Mouse (Mus musculus) cerebellum, adult 2 months (tissue): ENCODE data around the gene Gda. TPM values are rescaled to one million over a fixed set of nuclear protein-coding genes. Genes with fewer than 3 reads are reported as not detected.

Source experiments
- DNase-seq, 2 experiments: peaks; one replicate each; pipeline ENCODE4 v3.0.0; 2021
- H3K27ac ChIP-seq: fragments of 200-500 bp; 2 replicates; pipeline ENCODE4 v1.5.1; 2012; ENCODE audit warnings: low read length, control low read depth, inconsistent platforms; ENCODE audit not compliant: insufficient read depth
- H3K27me3 ChIP-seq: fragments of 200-500 bp; 2 replicates; pipeline ENCODE4 v1.6.1; 2012; ENCODE audit warnings: inconsistent platforms, mild to moderate bottlenecking, low read length, moderate library complexity; ENCODE audit not compliant: control insufficient read depth, insufficient read depth
- H3K4me1 ChIP-seq: fragments of 200-500 bp; 2 replicates; pipeline ENCODE4 v1.6.1; 2011; ENCODE audit warnings: low read length; ENCODE audit not compliant: control insufficient read depth, insufficient read depth
- H3K4me3 ChIP-seq: fragments of 200-500 bp; replicated peaks from 2 replicates; pipeline ENCODE3; 2011; ENCODE audit warnings: mild to moderate bottlenecking, low read depth, low read length, control low read depth; ENCODE audit not compliant: insufficient read depth
- CTCF ChIP-seq: fragments of 200-500 bp; IDR thresholded peaks from 2 replicates; pipeline ENCODE4 v1.5.1; 2011; ENCODE audit warnings: low read depth, mild to moderate bottlenecking, control low read depth, low read length, moderate library complexity, borderline replicate concordance; ENCODE audit not compliant: insufficient read depth
- POLR2A ChIP-seq: fragments of 200-500 bp; IDR thresholded peaks from 2 replicates; pipeline ENCODE4 v1.6.1; 2011; ENCODE audit warnings: low read length, control low read depth, borderline replicate concordance; ENCODE audit not compliant: insufficient read depth
- WGBS: fragments of 180-500 bp; shearing (Covaris S2); methylation state at CpG from one replicate; pipeline ENCODE4 v1.1.7; 2018; 5-methylcytosine and 5-hydroxymethylcytosine counted together
- polyA plus RNA-seq: library from polyadenylated mRNA; depleted of rRNA; stranded (reverse); fragments of >200 nt; gene quantifications from 2 replicates; pipeline ENCODE4 v1.2.3, GENCODE M21; 2012

Gda gene
- polyA plus RNA-seq, 1 experiment = 1.3 TPM

GRCm38 (mm10) chr19:21493807-21494521 is 20.7 kb upstream of the Gda start:
- 90% methylated on average over 10 of the region's 10 CpGs for WGBS
- Histone ChIP-seq H3K27me3 (no peaks in the 10 kb centered on the region), H3K4me3 (no peak overlapping the region), H3K4me1 (no peaks in the 10 kb centered on the region), H3K27ac (no peak overlapping the region)
- DNase-seq = no peak
- no peak for TF ChIP-seq POLR2A

- H3K4me3 ChIP-seq = no peak overlapping the region
- DNase-seq = no peak
- H3K4me1 ChIP-seq = no peaks in the 10 kb centered on the region
Measured at GRCm38 (mm10) chr19:21491391-21491790, 18.1 kb upstream of the Gda start.

GRCm38 (mm10) chr19:21487124-21487944 is 14.1 kb upstream of the Gda start:
- H3K27me3 ChIP-seq = no peaks in the 10 kb centered on the region
- WGBS = 91% methylated on average over 5 of the region's 5 CpGs
- no peaks in the 10 kb centered on the region for H3K4me1 ChIP-seq
- no peak overlapping the region for H3K27ac ChIP-seq
- TF ChIP-seq POLR2A = no peak
- no peak for TF ChIP-seq CTCF
- DNase-seq = no peak
- no peak overlapping the region for H3K4me3 ChIP-seq

More at GRCm38 (mm10) chr19:21491391-21491790, 18.1 kb upstream of the Gda start:
- TF ChIP-seq POLR2A = no peak
- no peak for TF ChIP-seq CTCF
- H3K27ac ChIP-seq = no peak overlapping the region
- no peaks in the 10 kb centered on the region for H3K27me3 ChIP-seq

GRCm38 (mm10) chr19:21482096-21482495 is 8.9 kb upstream of the Gda start:
- 84% methylated on average over 2 of the region's 2 CpGs for WGBS
- Histone ChIP-seq H3K4me3 (no peak overlapping the region), H3K4me1 (no peaks in the 10 kb centered on the region), H3K27me3 (no peaks in the 10 kb centered on the region), H3K27ac (no peak overlapping the region)
- DNase-seq = no peak
- no peak for TF ChIP-seq CTCF
- no peak for TF ChIP-seq POLR2A

- no peak overlapping the region for H3K27ac ChIP-seq
- WGBS = 100% methylated on average over 1 of the region's 1 CpGs
- H3K4me1 ChIP-seq = no peaks in the 10 kb centered on the region
- H3K4me3 ChIP-seq = no peak overlapping the region
- no peak for DNase-seq
- no peaks in the 10 kb centered on the region for H3K27me3 ChIP-seq
- no peak for TF ChIP-seq CTCF
- TF ChIP-seq POLR2A = no peak
Measured at GRCm38 (mm10) chr19:21481031-21481430, 7.8 kb upstream of the Gda start.

- 78% methylated on average over 2 of the region's 2 CpGs for WGBS
- no peak for DNase-seq
- H3K4me1 ChIP-seq = no peaks in the 10 kb centered on the region
- H3K27ac ChIP-seq = no peak overlapping the region
- no peak for TF ChIP-seq CTCF
- TF ChIP-seq POLR2A = no peak
- H3K27me3 ChIP-seq = no peaks in the 10 kb centered on the region
- H3K4me3 ChIP-seq = no peak overlapping the region
Measured at GRCm38 (mm10) chr19:21480053-21480419, 6.8 kb upstream of the Gda start.

GRCm38 (mm10) chr19:21479183-21480052 is 6.2 kb upstream of the Gda start:
- Histone ChIP-seq H3K4me1 (no peaks in the 10 kb centered on the region), H3K4me3 (no peak overlapping the region), H3K27ac (no peak overlapping the region), H3K27me3 (no peaks in the 10 kb centered on the region)
- no peak for TF ChIP-seq CTCF
- no peak for TF ChIP-seq POLR2A
- no peak for DNase-seq
- 61% methylated on average over 18 of the region's 18 CpGs for WGBS

GRCm38 (mm10) chr19:21478538-21478937 is 5.3 kb upstream of the Gda start:
- 45% methylated on average over 3 of the region's 3 CpGs for WGBS
- DNase-seq = no peak
- Histone ChIP-seq H3K4me1 (no peaks in the 10 kb centered on the region), H3K27me3 (no peaks in the 10 kb centered on the region), H3K4me3 (no peak overlapping the region), H3K27ac (no peak overlapping the region)
- no peak for TF ChIP-seq CTCF
- TF ChIP-seq POLR2A = no peak
